Mouse (Mus musculus) gonadal fat pad, adult 2 months (tissue): ENCODE measurements around the gene Ifitm10. TPM values are rescaled to one million over a fixed set of nuclear protein-coding genes. Genes with fewer than 3 reads are reported as not detected.
"Not testable (repeated sequence)": the region's sequence is repeated elsewhere in the genome, so short reads cannot be mapped to it uniquely, and the experiment has no call there.

Experiments
- DNase-seq: peaks from one replicate; pipeline ENCODE4 v3.0.0-alpha.2; 2012; ENCODE audit warnings: low read depth
- polyA plus RNA-seq: library from polyadenylated mRNA; depleted of rRNA; stranded (reverse); fragments of >200 nt; gene quantifications from 2 replicates; pipeline ENCODE4 v1.2.3, GENCODE M21; 2012

Ifitm10 gene
- polyA plus RNA-seq, 1 experiment: 5.4 TPM

DNA sequence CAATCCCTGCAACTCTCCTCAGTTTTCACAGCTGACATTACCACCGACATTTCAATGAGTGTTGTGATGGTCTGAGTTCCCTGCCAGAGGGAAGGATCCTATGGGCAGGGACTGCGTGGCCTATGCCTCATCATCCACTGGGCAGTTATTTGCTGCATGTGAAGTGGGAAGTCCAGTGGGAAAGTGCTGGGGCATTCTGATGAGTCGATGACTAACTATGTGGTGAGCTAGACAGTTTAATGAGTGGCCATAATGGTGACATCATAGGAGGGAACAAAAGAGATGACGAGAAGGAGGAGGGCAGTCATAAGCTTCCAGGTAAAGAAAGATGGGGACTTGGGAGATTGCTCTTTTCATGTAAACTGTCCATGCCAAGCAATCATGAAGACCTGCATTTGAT lies 10.4 kb downstream of the Ifitm10 start:
- no peak for DNase-seq

DNA sequence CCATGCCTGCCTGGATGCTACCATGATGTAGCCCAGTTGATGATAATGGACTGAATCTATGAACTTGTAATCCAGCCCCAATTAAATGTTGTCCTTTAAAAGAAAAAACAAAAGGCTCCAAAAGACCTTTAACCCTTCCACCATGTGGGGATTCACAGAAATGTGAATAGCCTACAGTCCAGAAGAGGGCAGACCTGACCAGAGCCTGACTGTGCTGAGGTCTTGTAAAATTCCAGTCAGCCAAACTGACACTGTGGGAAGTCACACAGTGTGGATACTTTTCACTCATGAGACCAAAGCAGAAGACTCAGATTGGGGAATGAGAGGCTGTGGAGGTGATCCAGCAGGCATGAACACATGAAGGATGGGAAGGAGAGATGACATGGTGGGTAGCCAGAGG lies 12.8 kb downstream of the Ifitm10 start:
- no peak for DNase-seq

GRCm38 (mm10) chr7:142359129-142359528 lies 14.4 kb downstream of the Ifitm10 start:
- DNase-seq: no peak

DNA sequence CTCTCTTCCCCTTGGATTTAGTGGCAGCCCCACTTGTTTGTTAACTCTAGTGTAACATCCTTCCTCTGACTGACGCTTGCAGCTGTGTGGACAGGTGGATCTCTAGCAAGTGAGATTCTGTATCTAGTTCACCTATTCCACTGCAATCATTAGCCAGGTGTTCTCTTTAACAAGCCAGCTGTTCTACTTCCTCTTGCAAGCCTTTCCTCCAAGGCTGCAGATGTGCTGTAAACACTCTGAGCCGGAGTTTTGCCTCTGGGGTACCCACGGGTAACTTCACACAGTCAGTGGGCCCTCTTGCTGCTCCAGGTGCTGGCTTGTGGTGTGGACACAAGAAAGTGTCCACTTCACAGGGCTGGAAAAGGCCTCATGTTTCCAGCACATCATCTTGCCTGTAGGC lies 16.0 kb downstream of the Ifitm10 start:
- DNase-seq: no peak

DNA sequence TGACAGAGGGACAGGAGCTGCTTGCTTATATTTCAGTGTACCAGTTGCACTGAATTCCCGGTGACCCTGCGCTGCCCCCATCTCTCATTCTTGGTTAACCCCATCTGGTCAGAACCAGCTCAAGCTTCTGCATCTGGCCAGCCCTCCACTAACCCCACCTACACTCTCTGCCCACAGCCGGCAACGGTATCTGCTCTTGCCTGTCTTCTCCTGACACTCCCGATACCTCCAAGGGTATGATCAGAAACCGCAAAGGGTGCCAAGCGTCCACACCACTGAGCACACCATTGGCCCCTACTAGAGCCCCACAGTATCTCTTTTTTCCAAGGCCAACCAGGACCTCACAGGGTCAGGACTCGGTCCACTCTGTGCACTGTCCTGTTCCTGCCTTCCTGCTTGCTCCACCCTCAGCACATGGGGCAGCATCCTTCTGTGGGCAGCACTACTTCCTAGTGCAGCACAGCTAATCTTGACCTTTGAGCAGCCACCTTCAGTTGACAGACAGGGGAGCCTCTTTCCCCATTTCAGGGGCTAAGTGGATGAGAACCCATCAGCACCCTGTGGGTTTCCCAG lies 18.8 kb downstream of the Ifitm10 start:
- no peak for DNase-seq

DNA sequence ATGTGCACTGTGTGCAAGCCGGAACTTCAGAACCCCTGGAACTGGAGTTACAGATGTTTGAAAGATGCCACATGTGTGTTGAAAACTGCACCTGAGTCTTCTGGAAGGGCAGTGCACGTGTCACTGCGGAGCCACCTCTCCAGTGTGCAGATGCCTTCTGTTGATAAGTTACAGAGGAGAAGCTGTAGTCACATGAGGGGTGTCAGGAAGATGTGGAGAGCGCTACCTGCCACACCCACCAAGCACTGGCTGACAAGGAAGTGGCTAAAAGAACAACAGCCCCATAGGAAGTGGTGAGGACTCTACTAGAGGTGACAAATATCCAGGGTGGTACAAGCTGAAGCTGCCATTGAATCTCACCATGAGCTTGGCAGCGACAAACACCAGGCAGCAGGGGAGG lies 19.7 kb downstream of the Ifitm10 start:
- no peak for DNase-seq

DNA sequence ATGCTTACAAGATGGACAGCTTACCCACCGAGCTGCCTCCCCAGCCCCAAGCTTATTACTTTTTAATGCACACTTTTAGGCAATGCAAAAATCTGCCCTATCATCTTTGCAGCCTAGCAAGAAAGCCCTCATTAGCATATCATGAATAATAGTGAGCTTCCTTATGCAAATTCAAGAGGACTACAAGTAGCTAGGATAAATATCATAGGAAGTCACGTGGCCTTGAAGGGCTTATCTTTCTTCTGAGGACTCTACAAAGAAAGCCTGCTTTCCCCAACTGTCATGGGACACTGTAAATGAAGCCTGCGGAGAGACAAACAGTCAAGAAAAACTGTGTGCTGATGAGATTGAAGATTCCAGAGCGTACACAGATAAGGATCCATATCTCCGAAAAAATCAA lies 22.0 kb downstream of the Ifitm10 start:
- DNase-seq: no peak

DNA sequence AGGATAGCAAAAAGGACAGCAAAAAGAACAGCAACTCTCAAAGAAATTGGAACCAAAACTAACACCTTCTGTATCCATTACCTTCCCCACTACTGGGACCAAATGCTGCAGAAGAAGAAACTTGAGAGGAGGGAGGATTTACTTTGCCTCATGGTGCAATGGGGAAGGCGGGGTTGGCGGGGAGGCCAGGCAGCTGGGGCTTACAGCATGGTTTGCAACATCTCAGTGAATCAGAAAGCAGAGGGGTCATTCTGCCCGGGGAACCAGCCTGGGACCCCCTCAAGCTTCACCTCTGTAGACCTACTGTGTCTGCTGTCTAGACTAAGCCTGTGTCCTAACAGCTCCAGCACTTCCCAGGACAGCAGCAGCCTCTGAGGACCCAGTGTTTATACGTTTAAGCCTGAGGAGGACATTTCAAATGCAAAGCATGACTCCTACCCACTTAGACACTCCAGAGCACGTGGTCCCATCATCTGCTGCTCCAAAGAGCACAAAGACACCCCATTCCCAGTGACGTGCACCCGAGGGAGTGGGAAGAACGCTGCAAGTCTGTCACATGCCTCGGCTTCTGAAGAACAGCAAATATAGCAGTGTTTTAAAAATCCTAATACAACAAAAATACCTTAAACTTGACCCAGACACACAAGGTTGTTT lies 24.1 kb downstream of the Ifitm10 start:
- no peak for DNase-seq

DNA sequence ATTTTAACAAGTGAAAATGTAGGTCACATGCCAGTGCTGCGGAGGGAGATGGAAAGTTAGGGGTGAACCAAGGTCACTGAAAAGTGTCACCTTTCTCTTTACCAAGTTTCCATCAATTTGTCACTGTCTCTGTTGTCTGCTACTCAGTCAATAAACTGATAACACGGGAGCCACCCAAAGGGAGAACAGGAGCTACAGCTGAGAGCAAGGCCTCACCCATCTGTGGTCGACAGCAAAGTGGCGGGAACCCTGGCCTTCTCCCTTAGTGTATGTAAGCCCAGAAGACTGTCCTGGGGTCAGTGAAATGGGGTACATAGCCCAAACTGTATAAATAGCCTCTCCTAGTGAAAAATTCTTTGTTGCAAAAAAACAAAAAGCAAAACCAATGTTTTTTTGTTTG lies 26.0 kb downstream of the Ifitm10 start:
- DNase-seq: no peak

GRCm38 (mm10) chr7:142342247-142342640 lies 31.3 kb downstream of the Ifitm10 start:
- no peak for DNase-seq

DNA sequence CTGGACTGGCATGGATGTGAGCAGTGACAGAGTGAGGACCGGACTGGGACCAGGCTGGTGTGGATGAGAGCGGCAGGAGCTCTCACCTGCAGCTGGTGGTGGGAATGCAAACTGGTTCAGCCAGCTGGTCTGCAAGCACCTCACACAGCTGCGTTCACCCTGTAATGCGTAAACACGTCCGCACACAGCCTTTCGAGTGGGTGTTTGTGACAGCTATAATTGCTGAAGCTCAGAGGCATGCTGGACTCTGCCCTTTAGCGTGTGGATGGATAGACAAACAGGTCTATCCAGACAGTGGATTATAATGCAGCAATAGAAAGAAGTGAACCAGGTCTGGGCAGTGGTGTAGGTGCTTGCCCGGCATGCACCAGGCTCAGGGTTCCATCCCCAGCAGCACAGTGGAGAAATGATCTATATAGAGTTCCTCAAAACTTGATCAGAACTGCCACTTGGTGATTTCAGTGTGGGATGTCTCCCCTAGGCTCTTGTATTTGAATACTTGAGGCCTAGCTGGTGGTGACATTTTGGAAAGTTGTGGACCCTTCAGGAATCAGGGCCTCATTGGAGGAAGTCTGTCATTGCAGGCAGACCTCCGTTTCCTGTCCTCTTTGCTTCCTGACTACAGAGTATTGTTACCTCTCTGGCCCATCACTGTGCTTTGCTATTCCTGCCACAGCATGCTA lies 31.8 kb downstream of the Ifitm10 start:
- peak; percentile 86 for DNase-seq

GRCm38 (mm10) chr7:142340269-142340970 lies 33.1 kb downstream of the Ifitm10 start:
- DNase-seq: no peak

- no peak for DNase-seq
Measured at GRCm38 (mm10) chr7:142335151-142335550, 38.4 kb downstream of the Ifitm10 start.

DNA sequence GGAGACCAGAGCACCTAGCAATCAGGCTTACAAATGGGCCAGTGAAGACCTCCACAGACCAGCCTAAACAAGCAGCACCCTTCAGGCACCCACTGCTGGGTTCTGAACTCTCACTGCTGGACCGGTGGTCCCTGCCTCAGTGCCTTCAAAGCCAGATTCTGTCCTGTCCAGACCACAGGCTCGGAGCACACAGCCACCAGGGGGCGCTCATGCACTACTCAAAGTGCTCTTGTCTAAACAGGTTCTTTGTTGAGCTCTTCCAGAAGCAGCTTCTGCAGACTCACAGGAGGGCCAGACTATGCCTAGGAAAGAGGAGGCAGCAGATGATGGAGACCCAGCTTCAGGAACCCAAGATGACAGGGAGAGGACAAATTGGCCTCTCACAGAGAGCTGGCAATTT lies 39.3 kb downstream of the Ifitm10 start:
- DNase-seq: no peak

DNA sequence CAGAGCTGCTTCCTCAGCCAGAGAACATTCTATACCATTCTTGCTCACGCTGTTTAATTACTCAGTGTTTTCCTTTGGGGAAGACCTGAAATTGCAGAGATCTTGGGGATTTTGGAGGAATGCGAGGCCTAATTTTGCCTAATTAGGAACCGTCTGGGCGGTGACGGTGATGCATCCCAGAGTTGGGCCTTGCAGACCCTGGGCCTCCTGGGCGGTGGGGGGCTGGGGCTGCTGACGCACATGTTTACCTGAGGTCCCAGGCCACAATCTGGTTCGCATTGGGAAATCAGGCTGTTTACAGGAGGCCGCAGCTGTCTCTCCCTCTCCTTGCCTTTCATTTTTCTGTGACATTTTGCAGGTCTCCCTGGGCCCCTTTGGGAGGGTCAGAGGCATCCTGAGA lies 40.8 kb downstream of the Ifitm10 start:
- DNase-seq: not testable (repeated sequence)

DNA sequence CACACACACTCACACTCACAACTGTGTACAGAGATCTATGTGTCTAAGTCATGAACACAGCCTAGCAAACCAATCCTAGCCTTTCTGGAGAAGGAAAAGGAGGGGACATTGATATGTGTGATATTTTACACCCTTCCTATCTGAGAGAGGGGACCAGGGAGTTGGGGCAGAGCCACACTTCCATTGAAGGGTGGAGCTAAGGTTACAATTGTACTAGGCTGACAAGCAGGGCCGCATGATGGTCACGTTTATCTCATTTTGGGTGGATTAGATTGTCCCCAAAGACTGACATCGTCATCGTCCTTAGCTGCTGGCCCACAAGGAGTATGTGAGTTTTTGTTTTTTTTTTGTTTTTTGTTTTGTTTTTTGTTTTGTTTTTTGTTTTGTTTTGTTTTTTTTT lies 42.3 kb downstream of the Ifitm10 start:
- no peak for DNase-seq

DNA sequence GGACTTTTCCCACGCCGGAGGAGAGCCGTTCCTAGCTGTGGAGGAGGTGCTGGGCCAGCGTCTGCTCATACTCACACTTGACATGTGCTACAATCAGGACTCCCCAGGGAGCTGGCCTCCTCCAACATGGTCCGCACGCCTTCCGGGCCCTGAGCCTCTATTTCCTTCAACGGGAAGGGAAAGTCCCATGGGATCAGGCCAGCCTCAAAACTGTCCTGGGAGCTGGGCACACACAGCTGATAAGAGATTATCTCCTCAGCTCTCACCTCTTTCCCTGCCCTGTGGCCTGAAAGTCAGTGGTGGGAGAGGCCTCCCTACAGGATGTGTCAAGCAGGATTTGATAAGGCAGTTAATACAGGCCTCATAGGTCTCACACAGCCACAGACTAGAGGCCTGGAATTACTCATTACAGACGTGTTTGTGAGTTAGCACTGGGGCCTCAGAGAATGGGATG lies 43.3 kb downstream of the Ifitm10 start:
- DNase-seq: no peak

DNA sequence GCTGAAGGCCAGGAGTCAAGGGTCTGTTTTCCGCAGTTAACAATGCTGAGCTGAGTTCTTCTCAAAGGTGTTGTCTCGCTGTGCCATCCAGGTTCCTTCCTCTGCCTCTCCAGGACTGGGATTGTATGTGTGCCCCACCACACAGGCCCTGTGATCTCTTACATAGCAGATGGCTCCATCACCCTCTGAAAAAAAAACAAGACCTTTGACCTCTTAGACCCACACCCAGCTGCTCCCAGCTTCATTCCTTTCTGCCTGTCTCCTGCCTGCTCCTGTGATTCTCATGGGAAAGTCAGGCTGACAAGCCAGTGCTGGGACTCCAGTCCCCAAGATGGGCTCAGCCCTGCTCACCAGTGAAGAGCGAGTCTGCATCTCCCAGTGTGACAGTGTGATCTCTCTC lies 45.0 kb downstream of the Ifitm10 start:
- no peak for DNase-seq

GRCm38 (mm10) chr7:142326714-142327445 lies 46.7 kb downstream of the Ifitm10 start:
- no peak for DNase-seq

- DNase-seq: no peak
Measured at GRCm38 (mm10) chr7:142323396-142324117, 50.0 kb downstream of the Ifitm10 start.

GRCm38 (mm10) chr7:142322641-142323040 lies 50.9 kb downstream of the Ifitm10 start:
- no peak for DNase-seq
